Comparison of ENCODE assay signal across 11 mouse cellular contexts in the genomic region with DNA sequence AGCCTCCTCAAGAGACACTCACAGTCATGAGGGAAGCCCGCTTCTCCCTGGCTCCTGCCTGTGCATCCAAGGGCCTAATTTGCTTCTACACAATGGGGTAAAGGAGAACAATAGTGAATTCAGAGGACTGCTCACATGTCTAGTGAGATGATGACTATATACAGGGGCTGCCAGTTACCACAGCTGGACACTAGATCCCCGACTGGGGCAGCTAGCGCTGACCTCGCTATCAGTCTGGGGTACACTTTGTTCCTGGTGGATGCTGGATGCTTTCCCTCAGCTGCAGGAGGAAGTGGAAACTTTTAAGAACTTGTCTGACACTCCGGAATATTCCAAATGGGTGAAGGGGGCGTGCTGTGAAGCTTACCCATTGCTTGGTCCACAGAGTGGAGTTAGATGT.
DNase-seq lines count a peak whose midpoint lies in the region; ATAC-seq and TF ChIP-seq lines count a peak whose summit lies in the region.
"Had no signal": no experiment of that assay in that cellular context is flagged by ENCODE, and none has a peak within 500 bp of the region (broad histone marks: within the 10 kb centered on the region; RNA-seq: fewer than 3 reads in every experiment).

No protein-coding gene starts in this region.

- no peak overlapping the region for H3K4me2 ChIP-seq in lung, postnatal 0 days (replicated peaks; ENCODE audit: low read depth, low read length)
- H3K4me2 ChIP-seq: liver, embryonic 15.5 days had no signal

- H3K36me3 ChIP-seq in lung, postnatal 0 days (ENCODE audit: insufficient read depth, low read length): no peaks in the 10 kb centered on the region
- peaks cover 3% of the 10 kb centered on the region; the same call in 1 of the 2 replicates for H3K36me3 ChIP-seq in heart, embryonic 10.5 days
- H3K36me3 ChIP-seq: liver, embryonic 15.5 days had no signal

- H3K9me3 ChIP-seq in lung, postnatal 0 days (ENCODE audit: low read length): no peaks in the 10 kb centered on the region
- H3K9me3 ChIP-seq in heart, embryonic 10.5 days: no peaks in the 10 kb centered on the region
- H3K9me3 ChIP-seq: liver, embryonic 15.5 days had no signal

- no peak for DNase-seq in frontal cortex, postnatal 10 days (ENCODE audit: low spot score in 2 of 2)
- peak; percentile 79 for DNase-seq in lung, postnatal 0 days (ENCODE audit: low spot score)
- DNase-seq in lung, adult 2 months: no peak
- DNase-seq in heart, embryonic 10.5 days (ENCODE audit: low spot score): no peak
- peak; percentile 69 for DNase-seq in retina, embryonic 14.5 days (ENCODE audit: low spot score)
- DNase-seq in gastrocnemius, postnatal 4 days (ENCODE audit: low spot score in 2 of 2): no peak
- DNase-seq in kidney, adult 8-10 months: no peak
- DNase-seq: gastrocnemius, postnatal 10 days; right cerebral cortex, postnatal 25 days had no signal

- H3K27me3 ChIP-seq in lung, postnatal 0 days (replicated peaks; ENCODE audit: insufficient read depth, low read length): no peaks in the 10 kb centered on the region
- H3K27me3 ChIP-seq in heart, embryonic 10.5 days (ENCODE audit: insufficient read depth, poor library complexity, severe bottlenecking): no peaks in the 10 kb centered on the region
- H3K27me3 ChIP-seq: liver, embryonic 15.5 days had no signal

- H3K9ac ChIP-seq in lung, postnatal 0 days (replicated peaks; ENCODE audit: low read depth): no peak overlapping the region
- H3K9ac ChIP-seq: liver, embryonic 15.5 days had no signal

- peak; percentile 76 for ATAC-seq in frontal cortex, adult (ENCODE audit: low TSS enrichment)
- ATAC-seq in lung, postnatal 0 days: peak; percentile 90

- 0 out of 2 replicates have a peak overlapping the region, but pooled peaks have one; percentile 4 for H3K27ac ChIP-seq in lung, postnatal 0 days (ENCODE audit: low read length)
- peak overlapping the region; percentile 36; the same call in 1 of the 2 replicates for H3K27ac ChIP-seq in heart, embryonic 10.5 days
- H3K27ac ChIP-seq: liver, embryonic 15.5 days had no signal

- H3K4me1 ChIP-seq in lung, postnatal 0 days (ENCODE audit: insufficient read depth, low read depth, low read length): no peaks in the 10 kb centered on the region
- H3K4me1 ChIP-seq in lung, adult 2 months (ENCODE audit: control insufficient read depth, insufficient read depth, low read length): no peaks in the 10 kb centered on the region
- H3K4me1 ChIP-seq in heart, embryonic 10.5 days: peaks cover 7% of the 10 kb centered on the region; the same call in 1 of the 2 replicates
- H3K4me1 ChIP-seq: liver, embryonic 15.5 days had no signal

- 72% methylated on average over 6 of the region's 6 CpGs for WGBS in lung, postnatal 0 days
- 74% methylated on average over 6 of the region's 6 CpGs for WGBS in lung, adult 2 months
- 66% methylated on average over 6 of the region's 6 CpGs for WGBS in heart, embryonic 10.5 days

- no peak for TF ChIP-seq CTCF in lung, postnatal 0 days (IDR thresholded peaks at IDR 0.05)
- no peak for TF ChIP-seq CTCF in lung, adult 2 months (IDR thresholded peaks at IDR 0.05; ENCODE audit: insufficient read depth, low read length)

- TF ChIP-seq POLR2A in lung, adult 2 months (IDR thresholded peaks at IDR 0.05; ENCODE audit: borderline replicate concordance, extremely low read depth, low read depth, low read length): no peak

- TF ChIP-seq EP300 in lung, postnatal 0 days (IDR thresholded peaks at IDR 0.05): peak; percentile 21; the same call in 1 of the 2 replicates

- H3K4me3 ChIP-seq in lung, postnatal 0 days (ENCODE audit: low read depth, low read length): no peak overlapping the region
- no peak overlapping the region for H3K4me3 ChIP-seq in lung, adult 2 months (replicated peaks; ENCODE audit: extremely low read depth, low read depth, low read length)
- H3K4me3 ChIP-seq in heart, embryonic 10.5 days: no peak overlapping the region
- H3K4me3 ChIP-seq: liver, embryonic 15.5 days had no signal

Comparison
In these comparisons a context has a peak if more than half of its experiments do, and no peak if none do; other contexts are left out.
1. DNase-seq: peak in lung, postnatal 0 days (single experiment) and retina, embryonic 14.5 days (single experiment); none in frontal cortex, postnatal 10 days (0 of 2), lung, adult 2 months (single experiment), heart, embryonic 10.5 days (single experiment), gastrocnemius, postnatal 4 days (0 of 2) and kidney, adult 8-10 months (0 of 2).